Mouse (Mus musculus): ENCODE data around the gene Pheta2. TPM values are rescaled to one million over a fixed set of nuclear protein-coding genes. Genes with fewer than 3 reads are reported as not detected.
"Not testable (repeated sequence)": the region's sequence is repeated elsewhere in the genome, so short reads cannot be mapped to it uniquely, and the experiment has no call there.

Pheta2 gene
- polyA plus RNA-seq, 1 experiment from 2014 or later, result 1.4 TPM

DNA sequence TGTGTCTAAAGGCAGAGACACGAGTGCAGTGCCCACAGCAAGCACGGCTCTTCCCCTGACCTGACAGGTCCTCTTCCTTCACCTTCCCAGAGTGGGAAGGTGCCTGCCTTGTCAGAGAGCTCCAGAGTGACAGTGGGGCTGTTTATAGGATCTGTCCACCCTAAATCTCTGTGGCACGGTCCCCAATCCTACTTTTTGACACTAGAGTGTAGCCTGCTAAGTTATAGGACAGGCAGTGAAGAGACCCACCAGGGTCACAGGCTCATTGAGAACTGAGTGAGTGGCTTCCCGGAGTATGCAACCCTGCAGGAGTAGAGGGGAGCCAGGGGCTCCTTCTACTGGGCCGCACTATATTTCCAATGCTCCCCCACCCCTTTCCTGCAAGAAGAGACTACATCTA, 39.0 kb downstream of the Pheta2 start:
- no peaks in the 10 kb centered on the region for H3K9me3 ChIP-seq
- no peak overlapping the region for H3K4me3 ChIP-seq
- H3K4me1 ChIP-seq, result peaks cover 23% of the 10 kb centered on the region
- no peaks in the 10 kb centered on the region for H3K36me3 ChIP-seq
- WGBS, result 85% methylated on average over 5 of the region's 5 CpGs
- ATAC-seq (replicated peaks), result no peak
- H3K9ac ChIP-seq (replicated peaks), result no peak overlapping the region
- H3K27ac ChIP-seq (replicated peaks), result no peak overlapping the region
- H3K4me2 ChIP-seq (replicated peaks), result no peak overlapping the region
- no peaks in the 10 kb centered on the region for H3K27me3 ChIP-seq

DNA sequence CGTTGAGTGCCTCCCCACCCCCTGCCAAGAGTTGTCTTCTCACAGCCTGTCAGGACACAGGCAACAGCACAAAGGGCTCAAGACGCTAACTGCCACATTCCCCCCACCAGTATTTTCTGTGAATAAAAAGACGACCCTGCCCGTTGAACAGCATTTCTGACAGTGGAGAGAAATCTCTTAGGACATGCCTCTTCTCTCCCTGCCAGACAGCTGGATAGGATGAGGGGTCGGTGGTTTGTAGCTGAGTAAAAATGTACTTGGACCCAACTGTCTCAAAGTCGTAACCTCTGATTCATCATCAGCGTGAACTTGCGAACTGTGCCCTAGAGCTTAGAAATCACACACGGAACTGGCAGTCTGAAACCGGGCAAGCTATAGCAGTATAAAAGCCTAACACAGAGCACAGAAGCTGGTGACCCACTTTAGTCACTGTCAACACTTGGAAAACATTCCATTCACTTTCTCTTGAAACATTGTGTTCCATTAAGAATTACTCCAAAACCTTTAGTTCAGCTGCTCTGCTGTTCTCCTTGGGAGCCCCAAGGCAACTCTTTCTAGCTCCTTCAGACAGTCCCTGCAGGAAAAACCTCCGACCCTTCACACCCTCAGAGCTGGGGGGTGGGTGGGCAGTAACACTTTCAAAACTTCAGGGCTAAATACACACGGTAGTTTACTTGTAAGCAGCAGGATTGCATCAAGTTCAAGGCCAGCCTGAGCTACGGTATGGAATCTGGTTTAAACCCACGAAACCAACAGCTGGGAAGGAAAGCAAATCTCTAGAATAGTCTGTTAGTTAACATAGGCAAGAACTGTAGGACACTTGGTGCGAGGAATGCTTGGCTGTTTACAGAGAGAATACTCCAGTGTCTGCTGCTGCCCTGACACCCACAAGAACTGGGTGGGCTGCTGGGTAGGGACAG, 39.8 kb downstream of the Pheta2 start:
- no peaks in the 10 kb centered on the region for H3K27me3 ChIP-seq
- no peaks in the 10 kb centered on the region for H3K36me3 ChIP-seq
- 54% methylated on average over 15 of the region's 15 CpGs for WGBS
- no peak overlapping the region for H3K9ac ChIP-seq (replicated peaks)
- no peak overlapping the region for H3K4me3 ChIP-seq
- no peak overlapping the region for H3K27ac ChIP-seq (replicated peaks)
- ATAC-seq (replicated peaks), result no peak
- no peak overlapping the region for H3K4me2 ChIP-seq (replicated peaks)
- no peaks in the 10 kb centered on the region for H3K9me3 ChIP-seq
- H3K4me1 ChIP-seq, result peaks cover 23% of the 10 kb centered on the region

DNA sequence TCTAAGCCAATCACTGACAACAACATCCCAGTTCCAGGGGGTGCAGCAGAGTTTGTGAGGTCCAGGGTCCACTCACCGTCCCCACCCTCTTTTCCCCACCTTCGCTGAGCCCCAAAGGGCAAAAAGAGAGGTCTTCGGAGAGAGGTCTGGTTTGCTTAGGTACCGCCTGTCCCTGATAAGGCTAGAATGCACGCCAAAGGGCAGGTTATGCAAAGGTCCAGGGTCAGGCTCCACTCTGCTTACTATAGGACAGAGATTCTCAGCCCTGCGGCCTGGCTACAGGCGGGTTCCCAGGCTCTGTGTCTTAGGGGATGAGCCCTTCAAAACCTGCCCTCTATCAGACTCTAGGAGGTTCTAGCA, 40.7 kb downstream of the Pheta2 start:
- peak; percentile 2; the same call in 1 of the 2 replicates for ATAC-seq (replicated peaks)
- H3K36me3 ChIP-seq, result no peaks in the 10 kb centered on the region
- no peaks in the 10 kb centered on the region for H3K9me3 ChIP-seq
- H3K4me1 ChIP-seq, result peaks cover 23% of the 10 kb centered on the region
- peak overlapping the region; percentile 35 for H3K4me3 ChIP-seq
- no peaks in the 10 kb centered on the region for H3K27me3 ChIP-seq
- peak overlapping the region; percentile 49 for H3K4me2 ChIP-seq (replicated peaks)
- 0 out of 2 replicates have a peak overlapping the region, but pooled peaks have one; percentile 23 for H3K27ac ChIP-seq (replicated peaks)
- 0 out of 2 replicates have a peak overlapping the region, but pooled peaks have one; percentile 24 for H3K9ac ChIP-seq (replicated peaks)
- WGBS, result 23% methylated on average over 7 of the region's 7 CpGs

DNA sequence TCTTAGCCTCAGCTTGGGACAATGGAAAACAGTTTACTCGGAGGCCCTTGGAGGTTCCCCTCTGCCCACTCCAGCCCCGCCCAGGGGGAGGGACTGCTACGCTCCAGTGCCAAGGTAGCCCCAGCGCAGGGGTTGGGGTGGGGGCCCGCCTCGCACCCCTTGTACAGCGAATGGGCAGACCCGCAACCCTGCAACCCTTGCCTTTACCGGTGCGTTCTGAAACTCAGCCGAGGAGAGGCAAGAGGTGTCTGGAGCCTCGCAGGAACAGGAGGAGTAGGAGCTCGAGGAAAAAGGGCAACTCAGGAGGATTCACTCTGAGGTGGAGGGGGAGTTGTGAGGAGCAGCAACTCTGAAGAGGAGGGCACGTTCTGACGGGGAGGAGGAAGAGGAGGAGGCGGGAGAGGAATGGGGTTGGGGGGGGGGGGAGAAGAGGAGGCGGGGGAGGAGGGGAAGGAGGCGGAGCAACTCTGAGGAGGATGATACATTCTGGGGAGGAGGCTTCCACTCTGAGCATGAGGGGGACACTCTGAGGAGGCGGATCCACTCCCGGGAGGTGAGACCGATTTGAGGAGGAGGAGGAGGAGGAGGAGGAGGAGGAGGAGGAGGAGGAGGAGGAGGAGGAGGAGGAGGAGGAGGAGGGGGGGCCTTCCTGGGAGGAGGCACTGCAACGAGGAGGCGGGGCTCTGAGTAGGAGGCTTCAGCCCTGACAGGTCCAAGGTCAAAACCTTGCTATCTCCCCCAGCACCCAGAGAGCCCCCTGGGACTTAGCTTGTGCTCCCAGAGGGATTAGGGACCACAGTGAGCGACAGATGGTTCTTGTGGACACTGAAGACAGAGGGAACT, 41.4 kb downstream of the Pheta2 start, which contains the start of gene Cyp2d22:
TSS of gene Cyp2d22 (minus strand) at position 390 of the 843 bp plus-strand sequence.
- 0 out of 2 replicates have a peak within 1 kb of the TSS, but pooled peaks have one; percentile 23 for H3K27ac ChIP-seq (replicated peaks)
- 2% methylated on average over 18 of the region's 24 CpGs for WGBS
- peak; percentile 85 for ATAC-seq (replicated peaks)

DNA sequence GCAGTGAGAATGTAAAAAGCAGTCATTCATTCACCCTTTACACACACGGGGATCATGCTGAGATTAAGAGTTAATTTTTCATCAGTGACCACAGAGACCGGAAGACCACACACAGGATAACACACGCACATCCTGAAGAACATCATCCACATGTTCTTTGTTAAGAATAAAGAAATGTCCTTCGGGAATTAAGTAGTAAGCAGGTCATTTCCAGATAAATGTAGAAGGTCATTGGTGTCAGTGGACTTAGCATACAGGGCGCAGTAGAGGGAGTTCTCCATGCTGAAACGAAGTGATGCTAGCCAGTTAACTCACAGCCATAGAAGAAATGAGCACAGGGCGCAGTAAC, 41.9 kb downstream of the Pheta2 start:
- Histone ChIP-seq H3K27me3 (no peaks in the 10 kb centered on the region), H3K9ac (replicated peaks) (no peak overlapping the region), H3K4me1 (peaks cover 23% of the 10 kb centered on the region), H3K36me3 (no peaks in the 10 kb centered on the region), H3K9me3 (no peaks in the 10 kb centered on the region), H3K4me2 (replicated peaks) (peak overlapping the region; percentile 49), H3K27ac (replicated peaks) (no peak overlapping the region), H3K4me3 (peak overlapping the region; percentile 35)
- 38% methylated on average over 7 of the region's 7 CpGs for WGBS
- ATAC-seq (replicated peaks), result no peak

More for the DNA sequence above, 41.4 kb downstream of the Pheta2 start, which contains the start of gene Cyp2d22:
- Histone ChIP-seq H3K9me3 (no peaks in the 10 kb centered on the region), H3K9ac (replicated peaks) (0 out of 2 replicates have a peak within 1 kb of the TSS, but pooled peaks have one; percentile 24), H3K36me3 (no peaks in the 10 kb centered on the region), H3K27me3 (no peaks in the 10 kb centered on the region), H3K4me3 (peak within 1 kb of the TSS; percentile 35), H3K4me1 (peaks cover 23% of the 10 kb centered on the region), H3K4me2 (replicated peaks) (peak within 1 kb of the TSS; percentile 49)

DNA sequence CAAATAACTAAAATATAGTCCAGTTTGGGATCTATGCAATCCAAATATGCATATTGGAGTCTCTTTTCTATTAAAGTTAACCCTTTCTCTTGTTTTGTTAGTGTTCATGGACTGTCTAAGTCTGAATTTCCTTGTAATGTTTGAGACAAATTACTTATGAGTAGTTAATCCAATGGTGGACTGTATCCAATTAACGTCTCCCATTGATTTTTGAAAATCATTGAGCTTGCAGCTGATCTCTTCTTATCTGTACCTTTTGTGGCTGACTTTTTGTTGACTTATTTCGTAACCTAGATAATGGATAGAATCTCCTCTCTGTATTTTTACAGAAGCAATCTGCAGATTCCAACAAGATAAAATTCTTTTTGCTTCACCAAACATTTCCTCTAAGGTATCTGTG, 43.7 kb downstream of the Pheta2 start:
- Histone ChIP-seq H3K9me3 (no peaks in the 10 kb centered on the region), H3K4me1 (peaks cover 12% of the 10 kb centered on the region), H3K36me3 (no peaks in the 10 kb centered on the region), H3K27ac (replicated peaks) (no peak overlapping the region), H3K9ac (replicated peaks) (no peak overlapping the region), H3K4me2 (replicated peaks) (no peak overlapping the region), H3K4me3 (no peak overlapping the region), H3K27me3 (no peaks in the 10 kb centered on the region)
- WGBS, result 89% methylated on average over 2 of the region's 2 CpGs
- ATAC-seq (replicated peaks), result no peak

DNA sequence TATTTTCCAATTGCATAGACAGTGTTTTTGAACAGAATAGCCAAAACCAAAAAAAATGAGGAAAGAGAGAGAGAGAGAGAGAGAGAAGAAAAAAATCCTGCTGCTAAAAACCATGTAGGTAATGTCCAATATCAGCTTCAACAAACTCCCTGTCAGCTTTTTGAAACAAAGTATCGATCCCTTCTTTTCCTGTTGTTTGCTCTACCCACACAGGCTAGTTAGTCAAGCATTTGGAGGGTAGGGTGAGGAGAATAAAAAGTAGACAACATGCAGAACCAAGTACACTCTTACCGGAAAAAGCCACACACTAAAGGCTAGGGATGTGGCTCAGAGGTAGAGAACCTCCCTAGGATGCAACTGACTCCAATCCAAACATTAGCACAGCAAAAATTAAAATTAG, 47.0 kb downstream of the Pheta2 start:
- Histone ChIP-seq H3K4me3 (no peak overlapping the region), H3K27ac (replicated peaks) (no peak overlapping the region), H3K4me2 (replicated peaks) (no peak overlapping the region), H3K9me3 (no peaks in the 10 kb centered on the region), H3K27me3 (no peaks in the 10 kb centered on the region), H3K9ac (replicated peaks) (no peak overlapping the region), H3K36me3 (no peaks in the 10 kb centered on the region), H3K4me1 (peaks cover 5% of the 10 kb centered on the region)
- no peak for ATAC-seq (replicated peaks)
- 94% methylated on average over 2 of the region's 2 CpGs for WGBS

DNA sequence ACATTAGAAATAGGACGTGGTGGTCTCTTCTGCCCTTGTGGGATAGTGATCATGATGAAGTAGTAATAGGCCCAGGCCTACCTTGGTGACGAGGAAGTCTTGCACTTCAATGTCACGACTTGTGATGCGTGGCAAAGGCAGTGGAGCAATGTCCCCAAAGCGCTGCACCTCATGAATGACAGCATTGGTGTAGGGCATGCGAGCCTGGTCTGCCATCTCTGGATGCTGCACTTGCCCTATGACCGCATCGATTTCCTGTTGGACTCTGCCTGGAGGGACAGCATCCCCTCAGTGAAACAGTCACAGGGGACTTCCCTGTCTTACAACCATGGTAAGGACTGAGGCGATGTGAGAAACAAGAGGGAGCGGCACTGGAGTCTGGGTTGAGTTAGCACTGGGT, 51.2 kb downstream of the Pheta2 start:
- WGBS, result 93% methylated on average over 10 of the region's 10 CpGs

DNA sequence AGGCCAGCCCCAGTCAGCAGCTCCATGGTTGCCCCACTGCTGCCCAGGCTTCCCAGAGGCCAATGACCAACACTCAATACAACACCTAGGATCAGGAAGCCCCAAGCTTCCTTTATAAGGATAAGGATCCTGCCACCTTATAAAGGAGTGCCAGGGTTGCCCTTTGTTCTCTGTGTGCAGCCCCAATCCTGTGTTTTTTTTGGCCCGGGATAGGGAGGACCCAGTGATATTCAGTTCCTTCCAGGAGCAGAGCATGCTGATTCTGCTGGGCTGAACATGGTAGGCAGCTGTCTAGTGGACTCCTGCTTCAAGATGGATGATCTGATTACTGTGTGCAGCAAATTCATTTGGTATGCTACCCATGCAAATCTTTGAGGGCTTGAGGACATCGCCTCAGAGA, 55.2 kb downstream of the Pheta2 start, which contains the start of gene Cyp2d11:
TSS of gene Cyp2d11 (minus strand) at position 101 of the 400 bp plus-strand sequence.
- not testable (repeated sequence) for ATAC-seq (replicated peaks)
- whole genome bisulfite sequencing, result 91% methylated on average over 2 of the region's 2 CpGs

More for the DNA sequence above, 51.2 kb downstream of the Pheta2 start:
- H3K27ac ChIP-seq (replicated peaks); H3K4me1 ChIP-seq; H3K27me3 ChIP-seq; H3K9ac ChIP-seq (replicated peaks); H3K9me3 ChIP-seq; ATAC-seq (replicated peaks); H3K4me2 ChIP-seq (replicated peaks); H3K36me3 ChIP-seq; H3K4me3 ChIP-seq: not testable (repeated sequence)

More for the DNA sequence above, 55.2 kb downstream of the Pheta2 start, which contains the start of gene Cyp2d11:
- not testable (repeated sequence) for H3K9me3 ChIP-seq; H3K27ac ChIP-seq (replicated peaks); H3K27me3 ChIP-seq; H3K4me1 ChIP-seq; H3K4me3 ChIP-seq; H3K9ac ChIP-seq (replicated peaks); H3K36me3 ChIP-seq; H3K4me2 ChIP-seq (replicated peaks)

Small RNA genes within 50 kb of the gene (microRNA-seq; reads per million reads assigned to microRNA genes)
- gene Mir7684, result not detected

Other genes with a start within 250 kb of the Pheta2 start
- 17.7 and 18.4 TPM in 2 replicates for gene Ccdc134, start 211.0 kb upstream of the Pheta2 start, polyA plus RNA-seq (2015; fragmentation: Nextera tagmentation; extraction: Ambion mirVana)
- gene Srebf2, start 191.8 kb upstream of the Pheta2 start, polyA plus RNA-seq (2015; fragmentation: Nextera tagmentation; extraction: Ambion mirVana), result 223 and 225 TPM in 2 replicates
- 0.27 and 0.69 TPM in 2 replicates for gene Shisa8, start 126.1 kb upstream of the Pheta2 start, polyA plus RNA-seq (2015; fragmentation: Nextera tagmentation; extraction: Ambion mirVana)
- gene Tnfrsf13c, start 114.6 kb upstream of the Pheta2 start, polyA plus RNA-seq (2015; fragmentation: Nextera tagmentation; extraction: Ambion mirVana), result 0.11 and 0.37 TPM in 2 replicates
- 38.9 and 45.6 TPM in 2 replicates for gene Cenpm, start 94.2 kb upstream of the Pheta2 start, polyA plus RNA-seq (2015; fragmentation: Nextera tagmentation; extraction: Ambion mirVana)
- 13.5 and 14.7 TPM in 2 replicates for gene 1500009C09Rik, start 86.5 kb upstream of the Pheta2 start, polyA plus RNA-seq (2015; fragmentation: Nextera tagmentation; extraction: Ambion mirVana)
- 450 and 460 TPM in 2 replicates for gene Sept3, start 64.0 kb upstream of the Pheta2 start, polyA plus RNA-seq (2015; fragmentation: Nextera tagmentation; extraction: Ambion mirVana)
- gene Wbp2nl, start 40.0 kb upstream of the Pheta2 start, polyA plus RNA-seq (2015; fragmentation: Nextera tagmentation; extraction: Ambion mirVana), result 0.15 TPM in 1 of 2 replicates, not detected in the other
- gene Naga, start within 50 bp of the Pheta2 start, polyA plus RNA-seq (2015; fragmentation: Nextera tagmentation; extraction: Ambion mirVana), result 23.2 and 23.9 TPM in 2 replicates
- gene Smdt1, start within 50 bp of the Pheta2 start, polyA plus RNA-seq (2015; fragmentation: Nextera tagmentation; extraction: Ambion mirVana), result 292 and 313 TPM in 2 replicates
- 322 and 334 TPM in 2 replicates for gene Ndufa6, start 15.4 kb downstream of the Pheta2 start, polyA plus RNA-seq (2015; fragmentation: Nextera tagmentation; extraction: Ambion mirVana)
- gene Cyp2d22, start 41.3 kb downstream of the Pheta2 start, polyA plus RNA-seq (2015; fragmentation: Nextera tagmentation; extraction: Ambion mirVana), result 1.9 and 2.7 TPM in 2 replicates
- not detected in 2 replicates for gene Cyp2d11, start 55.1 kb downstream of the Pheta2 start, polyA plus RNA-seq (2015; fragmentation: Nextera tagmentation; extraction: Ambion mirVana)
- gene Cyp2d10, start 68.3 kb downstream of the Pheta2 start, polyA plus RNA-seq (2015; fragmentation: Nextera tagmentation; extraction: Ambion mirVana), result 0.46 TPM in 1 of 2 replicates, not detected in the other
- gene Cyp2d9, start 94.5 kb downstream of the Pheta2 start, polyA plus RNA-seq (2015; fragmentation: Nextera tagmentation; extraction: Ambion mirVana), result not detected in 2 replicates
- not detected in 2 replicates for gene Cyp2d12, start 216.1 kb downstream of the Pheta2 start, polyA plus RNA-seq (2015; fragmentation: Nextera tagmentation; extraction: Ambion mirVana)